ENCODE assay signal across 24 mouse cellular contexts in the genomic region with DNA sequence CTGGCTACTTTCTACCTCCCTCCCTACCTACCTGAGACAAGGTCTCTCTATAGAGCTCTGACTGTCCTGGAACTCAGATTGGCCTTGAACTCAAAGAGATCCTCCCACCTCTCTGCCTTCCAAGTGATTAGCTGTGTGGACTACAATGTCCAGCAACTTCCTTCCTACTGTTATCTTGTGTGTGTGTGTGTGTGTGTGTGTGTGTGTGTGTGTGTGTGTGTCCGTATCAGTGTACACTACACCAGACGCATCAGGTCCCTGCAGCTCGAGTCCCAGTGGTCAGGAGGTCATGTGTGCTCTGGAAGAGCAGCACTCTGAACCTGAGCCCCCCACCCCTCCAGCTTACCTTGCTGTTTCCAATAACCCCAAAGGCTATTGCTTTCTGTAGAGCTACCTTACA.
"Had no signal": no experiment of that assay in that cellular context is flagged by ENCODE, and none has a peak within 500 bp of the region (broad histone marks: within the 10 kb centered on the region; RNA-seq: fewer than 3 reads in every experiment).

No protein-coding gene starts in this region.

- H3K36me3 ChIP-seq: intestine, embryonic 15.5 days had no signal

- DNase-seq: forebrain, postnatal 0 days; gastrocnemius, postnatal 14 days; gastrocnemius, postnatal 36 days; heart, adult 11 months; heart, adult 2 months; heart, postnatal 14 days; heart, postnatal 36 days; kidney, adult 18-20 months; kidney, adult 8-10 months; kidney, postnatal 10 days; kidney, postnatal 25 days; kidney, postnatal 4 days had no signal

- H3K4me3 ChIP-seq: heart, adult 2 months; heart, embryonic 13.5 days; heart, embryonic 15.5 days; intestine, embryonic 15.5 days; layer of hippocampus, adult 2 months; left cerebral cortex, adult 2 months; limb, embryonic 10.5 days; limb, embryonic 12.5 days had no signal

- H3K9me3 ChIP-seq: heart, embryonic 13.5 days; heart, embryonic 15.5 days; intestine, embryonic 15.5 days; limb, embryonic 10.5 days had no signal

- H3K9ac ChIP-seq: forebrain, postnatal 0 days; heart, embryonic 13.5 days; heart, embryonic 15.5 days; hindbrain, embryonic 14.5 days; intestine, embryonic 15.5 days; limb, embryonic 12.5 days had no signal

- ATAC-seq: forebrain, postnatal 0 days; hindbrain, embryonic 16.5 days; inflammation-experienced regulatory T-cells, adult 6 months; intestine, embryonic 15.5 days; intestine, postnatal 0 days had no signal

- H3K27me3 ChIP-seq: heart, embryonic 13.5 days; heart, embryonic 15.5 days; intestine, embryonic 15.5 days; limb, embryonic 12.5 days had no signal

- H3K27ac ChIP-seq: heart, adult 2 months; heart, embryonic 13.5 days; heart, embryonic 15.5 days; hindbrain, embryonic 14.5 days; intestine, embryonic 15.5 days; layer of hippocampus, adult 2 months; left cerebral cortex, adult 2 months; limb, embryonic 10.5 days; limb, embryonic 12.5 days had no signal

- H3K4me1 ChIP-seq: heart, embryonic 13.5 days; heart, embryonic 15.5 days; intestine, embryonic 15.5 days; limb, embryonic 10.5 days; limb, embryonic 12.5 days had no signal

- H3K4me2 ChIP-seq: heart, embryonic 11.5 days; heart, embryonic 13.5 days; heart, embryonic 15.5 days; hindbrain, embryonic 14.5 days; intestine, embryonic 15.5 days; limb, embryonic 12.5 days had no signal
